Mouse (Mus musculus) cerebellum, adult 9-11 months (tissue): ENCODE results near the gene Sh3pxd2a.

Source experiments
- DNase-seq: peaks from one replicate; pipeline ENCODE4 v3.0.0; 2022

Gene Sh3pxd2a

GRCm38 (mm10) chr19:47436236-47436635 lies 28.0 kb downstream of the Sh3pxd2a start:
- no peak for DNase-seq

GRCm38 (mm10) chr19:47434655-47435054 lies 29.5 kb downstream of the Sh3pxd2a start:
- no peak for DNase-seq

GRCm38 (mm10) chr19:47432339-47432738 lies 31.9 kb downstream of the Sh3pxd2a start:
- no peak for DNase-seq

GRCm38 (mm10) chr19:47431189-47431931 lies 32.8 kb downstream of the Sh3pxd2a start:
- DNase-seq = no peak

GRCm38 (mm10) chr19:47430160-47430559 lies 34.0 kb downstream of the Sh3pxd2a start:
- no peak for DNase-seq

GRCm38 (mm10) chr19:47429245-47429644 lies 35.0 kb downstream of the Sh3pxd2a start:
- no peak for DNase-seq

- DNase-seq = no peak
Measured at GRCm38 (mm10) chr19:47428794-47429193, 35.4 kb downstream of the Sh3pxd2a start.

- DNase-seq = no peak
Measured at GRCm38 (mm10) chr19:47427841-47428789, 36.1 kb downstream of the Sh3pxd2a start.

GRCm38 (mm10) chr19:47423632-47424031 lies 40.6 kb downstream of the Sh3pxd2a start:
- DNase-seq = no peak

GRCm38 (mm10) chr19:47421128-47421898 lies 42.9 kb downstream of the Sh3pxd2a start:
- no peak for DNase-seq

GRCm38 (mm10) chr19:47420539-47420938 lies 43.7 kb downstream of the Sh3pxd2a start:
- DNase-seq = no peak

GRCm38 (mm10) chr19:47419208-47419607 lies 45.0 kb downstream of the Sh3pxd2a start:
- DNase-seq = no peak

GRCm38 (mm10) chr19:47416161-47416560 lies 48.0 kb downstream of the Sh3pxd2a start:
- DNase-seq = no peak

GRCm38 (mm10) chr19:47414142-47414905 lies 49.9 kb downstream of the Sh3pxd2a start:
- DNase-seq = no peak

- no peak for DNase-seq
Measured at GRCm38 (mm10) chr19:47413458-47414005, 50.7 kb downstream of the Sh3pxd2a start.

- no peak for DNase-seq
Measured at GRCm38 (mm10) chr19:47412566-47413248, 51.5 kb downstream of the Sh3pxd2a start.

GRCm38 (mm10) chr19:47410301-47410700 lies 53.9 kb downstream of the Sh3pxd2a start:
- no peak for DNase-seq

- no peak for DNase-seq
Measured at GRCm38 (mm10) chr19:47409142-47409541, 55.1 kb downstream of the Sh3pxd2a start.

- DNase-seq = no peak
Measured at GRCm38 (mm10) chr19:47408656-47409055, 55.5 kb downstream of the Sh3pxd2a start.

- DNase-seq = no peak
Measured at GRCm38 (mm10) chr19:47407332-47407731, 56.9 kb downstream of the Sh3pxd2a start.

GRCm38 (mm10) chr19:47406524-47406923 lies 57.7 kb downstream of the Sh3pxd2a start:
- DNase-seq = no peak
